Mouse (Mus musculus) liver, adult 2 months (tissue): ENCODE measurements at regions not wholly inside any gene's neighbourhood (a gene's known extent, or its start where the extent isn't known, plus 50 kb on each side); places are given as distances from the start of the nearest gene placed in this dataset.

Experiments
- DNase-seq: peaks from one replicate; pipeline ENCODE4 v3.0.0-alpha.2; 2011; ENCODE audit warnings: low read depth, low spot score; ENCODE audit errors: extremely low read depth
- H3K27ac ChIP-seq: fragments of 200-500 bp; replicated peaks from 2 replicates; pipeline ENCODE4 v1.5.1; 2012; ENCODE audit warnings: low read depth, mild to moderate bottlenecking, control low read depth, inconsistent platforms, low read length; ENCODE audit not compliant: insufficient read depth
- H3K27me3 ChIP-seq: fragments of 200-500 bp; 2 replicates; pipeline ENCODE4 v1.6.1; 2012; ENCODE audit warnings: mild to moderate bottlenecking, moderate library complexity, low read length, inconsistent platforms; ENCODE audit not compliant: control insufficient read depth, insufficient read depth
- H3K36me3 ChIP-seq: fragments of 200-500 bp; 2 replicates; pipeline ENCODE4 v1.6.1; 2012; ENCODE audit warnings: low read length, inconsistent platforms; ENCODE audit not compliant: control insufficient read depth, insufficient read depth
- H3K4me1 ChIP-seq: fragments of 200-500 bp; 2 replicates; pipeline ENCODE4 v1.6.1; 2011; ENCODE audit warnings: low read length; ENCODE audit not compliant: control insufficient read depth, insufficient read depth
- H3K4me3 ChIP-seq: fragments of 200-500 bp; 2 replicates; pipeline ENCODE4 v1.5.1; 2011; ENCODE audit warnings: low read depth, mild to moderate bottlenecking, control low read depth, low read length, moderate library complexity; ENCODE audit not compliant: insufficient read depth
- H3K79me2 ChIP-seq: fragments of 200-500 bp; 2 replicates; pipeline ENCODE4 v1.6.1; 2012; ENCODE audit warnings: inconsistent platforms, mild to moderate bottlenecking, low read length, moderate library complexity; ENCODE audit not compliant: control insufficient read depth, insufficient read depth
- H3K9ac ChIP-seq: fragments of 200-500 bp; 2 replicates; pipeline ENCODE4 v1.6.1; 2012; ENCODE audit warnings: low read depth, mild to moderate bottlenecking, control low read depth, inconsistent platforms, low read length
- CTCF ChIP-seq: fragments of 200-500 bp; IDR thresholded peaks from 2 replicates; pipeline ENCODE4 v1.5.1; 2011; ENCODE audit warnings: low read depth, low read length, control low read depth
- POLR2A ChIP-seq: fragments of 200-500 bp; IDR thresholded peaks from 2 replicates; pipeline ENCODE4 v1.6.1; 2011; ENCODE audit warnings: low read length, control low read depth; ENCODE audit not compliant: insufficient read depth; ENCODE audit errors: extremely low read depth
- WGBS: fragments of 180-500 bp; shearing (Covaris S2); methylation state at CpG from one replicate; pipeline ENCODE4 v1.1.7; 2018; 5-methylcytosine and 5-hydroxymethylcytosine counted together

DNA sequence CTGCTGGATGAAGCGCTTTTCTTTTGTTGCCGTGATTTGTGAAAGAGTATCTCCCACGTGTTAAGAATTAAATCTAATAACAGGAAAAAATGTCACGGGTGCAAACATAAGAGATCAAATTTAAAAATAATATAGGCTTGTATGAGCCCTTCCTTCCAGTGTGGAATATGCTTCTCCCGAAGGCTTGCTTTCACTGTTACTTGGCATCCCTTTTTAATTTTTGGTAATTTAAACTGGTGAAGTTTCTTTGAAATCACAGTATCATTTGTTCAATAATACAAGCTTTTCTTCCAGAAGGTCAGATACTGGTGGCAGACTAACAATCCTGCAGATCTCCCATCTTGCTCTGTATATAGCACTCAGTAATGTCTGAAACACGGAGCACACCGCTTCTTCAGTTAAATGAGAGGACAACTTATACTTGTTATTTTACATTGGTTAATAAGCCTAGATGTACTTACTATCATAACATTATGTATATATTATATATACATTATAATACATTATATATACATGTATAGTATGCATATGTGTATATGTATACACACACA is 98.2 kb downstream of the Plk2 start:
- H3K79me2 ChIP-seq = no peaks in the 10 kb centered on the region
- WGBS = 92% methylated on average over 7 of the region's 7 CpGs
- H3K27me3 ChIP-seq = no peaks in the 10 kb centered on the region
- peaks cover 3% of the 10 kb centered on the region; the same call in 1 of the 2 replicates for H3K4me1 ChIP-seq
- H3K36me3 ChIP-seq = no peaks in the 10 kb centered on the region
- no peak for DNase-seq
- H3K9ac ChIP-seq = no peak overlapping the region
- TF ChIP-seq POLR2A (no peak), CTCF (no peak)
- no peak overlapping the region for H3K27ac ChIP-seq
- H3K4me3 ChIP-seq = no peak overlapping the region

DNA sequence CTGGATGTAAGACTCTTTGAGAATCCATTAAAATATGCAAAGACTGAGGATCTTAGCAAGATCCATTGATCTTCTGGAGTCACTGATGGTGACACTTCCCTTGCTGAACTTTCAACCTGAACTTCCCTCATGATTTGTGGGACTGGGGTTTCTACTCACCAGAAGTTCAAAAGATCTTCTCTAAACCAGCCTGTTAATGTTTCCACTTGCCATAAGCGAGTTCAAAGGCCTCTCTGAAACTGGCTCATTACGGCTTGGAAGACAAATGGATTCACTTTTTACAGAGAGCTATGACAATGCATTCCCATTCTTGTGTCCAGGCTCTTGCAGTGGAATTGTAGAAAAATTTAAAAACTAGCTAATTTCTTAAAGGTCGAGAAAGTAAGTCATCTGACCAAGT is 102.6 kb downstream of the Plk2 start:
- 86% methylated on average over 3 of the region's 3 CpGs for WGBS
- H3K4me1 ChIP-seq = peaks cover 3% of the 10 kb centered on the region; the same call in 1 of the 2 replicates
- no peaks in the 10 kb centered on the region for H3K27me3 ChIP-seq
- H3K36me3 ChIP-seq = no peaks in the 10 kb centered on the region
- H3K79me2 ChIP-seq = no peaks in the 10 kb centered on the region
- H3K27ac ChIP-seq = no peak overlapping the region
- TF ChIP-seq POLR2A (no peak), CTCF (no peak)
- no peak overlapping the region for H3K9ac ChIP-seq
- peak; percentile 7 for DNase-seq
- H3K4me3 ChIP-seq = no peak overlapping the region

DNA sequence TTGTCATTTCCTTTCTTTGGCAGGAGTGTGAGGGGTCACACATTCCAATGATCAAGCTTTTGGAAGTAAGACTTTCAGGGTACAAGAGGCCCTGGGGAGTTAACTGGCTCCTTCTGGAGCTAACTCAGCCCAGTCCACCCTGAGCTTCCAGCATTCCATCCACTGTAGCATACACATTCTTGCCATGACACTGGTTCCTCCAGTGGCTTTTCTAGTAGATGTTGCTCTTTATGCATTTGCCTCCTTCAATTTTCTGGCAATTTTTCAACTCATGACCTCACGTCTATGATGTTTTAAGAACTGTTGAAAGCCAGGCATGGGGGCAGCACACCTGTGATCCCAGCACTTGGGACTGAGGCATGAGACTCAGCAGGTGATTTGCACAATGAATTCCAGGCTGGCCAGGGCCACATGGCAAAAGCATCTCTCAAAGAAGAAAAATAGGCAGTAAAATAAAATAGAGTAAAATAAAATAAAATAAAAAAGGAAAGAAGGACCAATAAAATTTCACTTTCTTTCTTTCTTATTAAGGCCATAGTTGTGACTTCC is 113.0 kb downstream of the Plk2 start:
- no peak for DNase-seq
- no peak for TF ChIP-seq POLR2A
- TF ChIP-seq CTCF = no peak
- WGBS = 77% methylated on average over 1 of the region's 1 CpGs
- no peak overlapping the region for H3K9ac ChIP-seq
- no peaks in the 10 kb centered on the region for H3K27me3 ChIP-seq
- H3K27ac ChIP-seq = no peak overlapping the region
- H3K36me3 ChIP-seq = no peaks in the 10 kb centered on the region
- H3K79me2 ChIP-seq = no peaks in the 10 kb centered on the region
- H3K4me3 ChIP-seq = no peak overlapping the region
- no peaks in the 10 kb centered on the region for H3K4me1 ChIP-seq

DNA sequence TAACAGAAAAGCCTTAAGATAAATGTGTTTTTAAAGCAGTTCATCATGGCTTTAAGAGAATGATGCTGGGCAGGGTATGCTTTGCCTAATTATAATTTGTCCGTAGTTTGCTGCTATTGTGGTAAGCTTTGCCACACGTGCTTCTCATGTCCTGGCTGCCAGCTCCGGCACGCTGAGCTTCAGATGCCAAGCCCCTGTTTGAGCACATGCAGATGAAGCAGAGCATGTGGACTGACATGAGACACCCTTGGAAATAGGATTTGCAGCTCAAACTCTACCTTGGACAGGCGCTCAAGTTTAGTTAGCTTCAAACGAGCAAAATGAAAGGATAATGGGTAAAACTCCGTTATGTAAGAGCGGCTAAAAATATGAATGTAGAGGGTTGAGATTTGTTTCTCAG is 123.1 kb downstream of the Plk2 start:
- no peak overlapping the region for H3K9ac ChIP-seq
- H3K36me3 ChIP-seq = no peaks in the 10 kb centered on the region
- no peaks in the 10 kb centered on the region for H3K4me1 ChIP-seq
- TF ChIP-seq CTCF = no peak
- no peak for TF ChIP-seq POLR2A
- H3K79me2 ChIP-seq = no peaks in the 10 kb centered on the region
- H3K27me3 ChIP-seq = no peaks in the 10 kb centered on the region; the same call in 1 of the 2 replicates
- no peak overlapping the region for H3K27ac ChIP-seq
- no peak overlapping the region for H3K4me3 ChIP-seq
- WGBS = 96% methylated on average over 8 of the region's 8 CpGs
- no peak for DNase-seq

DNA sequence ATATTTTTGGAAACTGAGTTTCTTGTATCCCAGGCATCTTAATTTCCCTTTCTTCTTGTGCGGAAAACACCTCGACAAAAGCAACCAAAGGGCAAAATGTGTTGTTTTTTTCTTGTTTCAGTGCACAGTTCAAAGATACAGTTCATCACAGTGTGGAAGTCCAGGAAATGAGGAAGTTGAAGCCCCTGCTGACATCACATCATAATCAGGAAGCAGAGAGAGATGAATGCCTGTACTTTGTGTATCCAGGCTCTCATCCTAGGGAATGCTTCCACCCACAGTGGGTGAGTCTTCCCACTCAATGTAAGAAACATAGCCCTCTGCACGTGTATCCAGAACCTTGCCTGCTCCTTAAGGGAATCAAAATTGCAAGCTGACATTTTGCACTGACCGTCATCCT is 128.1 kb downstream of the Plk2 start:
- Histone ChIP-seq H3K9ac (no peak overlapping the region), H3K27ac (no peak overlapping the region), H3K4me3 (no peak overlapping the region), H3K79me2 (no peaks in the 10 kb centered on the region), H3K27me3 (peaks cover 2% of the 10 kb centered on the region; the same call in 1 of the 2 replicates), H3K4me1 (no peaks in the 10 kb centered on the region), H3K36me3 (no peaks in the 10 kb centered on the region)
- WGBS = 91% methylated on average over 4 of the region's 4 CpGs
- TF ChIP-seq POLR2A (no peak), CTCF (no peak)
- DNase-seq = no peak

DNA sequence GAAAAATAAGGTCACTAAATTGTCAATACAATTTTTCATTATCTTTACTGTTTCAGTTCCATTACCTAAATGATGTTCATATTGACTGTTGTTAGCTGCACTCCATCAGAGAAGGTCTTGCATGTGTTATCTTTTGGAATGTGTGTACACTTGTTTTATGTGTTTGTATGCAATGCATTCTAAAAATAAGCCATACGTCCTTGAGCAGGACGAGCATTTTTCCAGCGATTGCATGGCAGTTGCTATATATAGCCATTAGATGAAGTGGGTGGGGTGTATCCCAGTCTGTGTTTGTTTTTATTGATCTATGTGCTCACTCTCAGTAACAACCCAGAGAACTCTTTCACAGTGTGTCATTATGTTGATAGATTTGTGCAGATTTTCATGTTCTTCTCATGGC is 132.8 kb downstream of the Plk2 start:
- Histone ChIP-seq H3K79me2 (no peaks in the 10 kb centered on the region), H3K9ac (no peak overlapping the region), H3K4me1 (no peaks in the 10 kb centered on the region), H3K27me3 (peaks cover 2% of the 10 kb centered on the region; the same call in 1 of the 2 replicates), H3K36me3 (no peaks in the 10 kb centered on the region), H3K27ac (no peak overlapping the region), H3K4me3 (no peak overlapping the region)
- TF ChIP-seq POLR2A (no peak), CTCF (no peak)
- no peak for DNase-seq
- 26% methylated on average over 3 of the region's 3 CpGs for WGBS
